Mouse (Mus musculus) lung, adult 10 weeks (tissue): ENCODE measurements around the gene Tldc1. TPM values are rescaled to one million over a fixed set of nuclear protein-coding genes. Genes with fewer than 3 reads are reported as not detected.

Source experiments
- polyA plus RNA-seq: library from polyadenylated mRNA; stranded (reverse); fragments of 350-450 nt; fragmentation: Illumina TruSeq; extraction: RNeasy Lipid Tissue Mini Kit (QIAGEN cat#74804); gene quantifications from one replicate; pipeline ENCODE4 v1.2.3, GENCODE M21; 2014; ENCODE audit warnings: low read depth, low replicate concordance; ENCODE audit not compliant: insufficient read depth

Tldc1 gene
- polyA plus RNA-seq = 5.7 TPM

GRCm38 (mm10) chr8:119778263-119778662 lies at the start of gene Tldc1:
Gene Tldc1, minus strand, starts transcription at chr8:119778416.

Other genes starting within 250 kb of the Tldc1 start
- 36.6 TPM for gene Mbtps1, start 219.7 kb downstream of the Tldc1 start, polyA plus RNA-seq
- gene Hsdl1, start 203.2 kb downstream of the Tldc1 start, polyA plus RNA-seq = 14.3 TPM
- gene Dnaaf1, start 203.2 kb downstream of the Tldc1 start, polyA plus RNA-seq = 2.6 TPM
- 5.0 TPM for gene Taf1c, start 173.2 kb downstream of the Tldc1 start, polyA plus RNA-seq
- not detected for gene Adad2, start 165.7 kb downstream of the Tldc1 start, polyA plus RNA-seq
- gene Kcng4, start 142.7 kb downstream of the Tldc1 start, polyA plus RNA-seq = 0.11 TPM
- gene Wfdc1, start 112.1 kb downstream of the Tldc1 start, polyA plus RNA-seq = 42.1 TPM
- gene Atp2c2, start 78.4 kb downstream of the Tldc1 start, polyA plus RNA-seq = 3.5 TPM
- gene Cotl1, start 62.1 kb upstream of the Tldc1 start, polyA plus RNA-seq = 94.1 TPM
- 4.5 TPM for gene Klhl36, start 83.8 kb upstream of the Tldc1 start, polyA plus RNA-seq
- 25.2 TPM for gene Usp10, start 131.9 kb upstream of the Tldc1 start, polyA plus RNA-seq
- gene Gm20388, start 132.4 kb upstream of the Tldc1 start, polyA plus RNA-seq = 25.6 TPM
- 32.0 TPM for gene Crispld2, start 214.0 kb upstream of the Tldc1 start, polyA plus RNA-seq